Mouse (Mus musculus) R1 (cell line): ENCODE results near the gene Srd5a1.

Experiments used
- DNase-seq: peaks from one replicate; pipeline ENCODE4 v3.0.0-alpha.2; 2018; ENCODE audit warnings: low read depth, low spot score

Gene Srd5a1

DNA sequence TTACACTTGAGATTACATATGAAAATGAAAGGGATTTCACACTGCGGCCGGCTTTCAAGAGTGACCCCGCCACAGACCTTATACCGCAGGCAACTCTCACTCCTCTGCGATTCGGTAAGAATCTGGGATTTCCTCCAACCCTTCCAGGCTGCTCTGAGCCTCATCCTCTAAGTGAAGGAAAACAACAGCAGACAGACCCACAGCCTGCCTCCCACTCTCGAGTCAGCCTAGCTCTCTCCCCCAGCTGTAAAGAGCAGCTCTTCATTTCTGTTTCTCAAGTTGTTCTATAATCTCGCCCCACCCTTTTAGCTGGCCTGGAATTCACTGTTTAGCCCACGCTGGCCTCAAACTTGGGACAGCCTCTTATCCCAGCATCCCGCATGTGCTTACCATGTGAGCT lies 69.5 kb downstream of the Srd5a1 start:
- DNase-seq: no peak

GRCm38 (mm10) chr13:69541209-69541608 lies 70.0 kb downstream of the Srd5a1 start:
- DNase-seq: no peak

- DNase-seq: peak; percentile 49
These were observed 72.9 kb downstream of the Srd5a1 start for GRCm38 (mm10) chr13:69538327-69538726.

- DNase-seq: no peak
These were observed 73.9 kb downstream of the Srd5a1 start for GRCm38 (mm10) chr13:69537366-69537765.

GRCm38 (mm10) chr13:69536021-69536420 lies 75.2 kb downstream of the Srd5a1 start:
- DNase-seq: no peak

DNA sequence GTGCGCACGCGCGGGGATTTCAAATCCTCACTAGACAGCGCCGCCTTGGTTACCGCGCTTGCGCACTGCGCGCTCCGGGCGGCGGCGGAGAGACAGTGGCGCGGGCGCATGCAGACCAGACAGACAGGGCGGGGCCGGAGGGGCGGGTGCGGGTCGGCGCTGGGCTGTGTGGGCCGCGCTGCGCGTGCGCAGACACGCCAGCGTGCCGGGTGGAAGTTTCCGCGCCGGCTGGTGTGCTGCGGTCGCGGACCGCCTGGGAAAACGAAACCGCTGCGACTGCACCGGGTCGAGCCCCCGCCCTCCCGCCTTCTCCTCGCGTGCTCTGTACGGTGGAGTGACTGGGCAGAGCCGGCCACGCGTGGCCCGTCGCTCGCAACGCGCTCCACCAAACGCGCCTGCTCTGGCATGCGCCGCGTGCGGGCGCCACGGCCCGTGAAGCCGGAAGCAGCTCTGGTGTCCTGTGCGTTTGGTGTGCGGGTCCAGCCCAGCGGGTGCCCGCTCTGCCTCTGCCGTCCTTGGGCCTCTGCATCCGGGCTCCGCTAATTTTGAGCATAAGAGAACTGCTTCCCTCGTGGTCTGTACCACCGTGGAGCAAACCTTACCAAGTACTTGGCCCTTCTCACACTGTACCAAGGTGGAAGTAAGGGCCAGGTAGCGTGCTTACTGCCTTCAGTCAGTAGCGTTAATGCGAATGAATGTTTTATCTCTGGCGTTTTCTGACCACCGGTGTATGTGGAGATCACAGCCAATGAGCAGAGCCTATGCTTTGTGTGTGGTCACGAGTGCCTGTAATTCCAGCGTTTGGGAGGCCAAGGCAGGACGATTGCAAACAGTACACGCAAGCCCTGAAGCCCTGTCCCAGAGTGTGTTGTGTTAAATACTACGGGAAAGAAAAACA lies 76.3 kb downstream of the Srd5a1 start:
- peak; percentile 95 for DNase-seq

- no peak for DNase-seq
These were observed 76.9 kb downstream of the Srd5a1 start, which contains the start of gene Tent4a for GRCm38 (mm10) chr13:69534334-69534653. Gene Tent4a (minus strand): TSS chr13:69534617.

DNA sequence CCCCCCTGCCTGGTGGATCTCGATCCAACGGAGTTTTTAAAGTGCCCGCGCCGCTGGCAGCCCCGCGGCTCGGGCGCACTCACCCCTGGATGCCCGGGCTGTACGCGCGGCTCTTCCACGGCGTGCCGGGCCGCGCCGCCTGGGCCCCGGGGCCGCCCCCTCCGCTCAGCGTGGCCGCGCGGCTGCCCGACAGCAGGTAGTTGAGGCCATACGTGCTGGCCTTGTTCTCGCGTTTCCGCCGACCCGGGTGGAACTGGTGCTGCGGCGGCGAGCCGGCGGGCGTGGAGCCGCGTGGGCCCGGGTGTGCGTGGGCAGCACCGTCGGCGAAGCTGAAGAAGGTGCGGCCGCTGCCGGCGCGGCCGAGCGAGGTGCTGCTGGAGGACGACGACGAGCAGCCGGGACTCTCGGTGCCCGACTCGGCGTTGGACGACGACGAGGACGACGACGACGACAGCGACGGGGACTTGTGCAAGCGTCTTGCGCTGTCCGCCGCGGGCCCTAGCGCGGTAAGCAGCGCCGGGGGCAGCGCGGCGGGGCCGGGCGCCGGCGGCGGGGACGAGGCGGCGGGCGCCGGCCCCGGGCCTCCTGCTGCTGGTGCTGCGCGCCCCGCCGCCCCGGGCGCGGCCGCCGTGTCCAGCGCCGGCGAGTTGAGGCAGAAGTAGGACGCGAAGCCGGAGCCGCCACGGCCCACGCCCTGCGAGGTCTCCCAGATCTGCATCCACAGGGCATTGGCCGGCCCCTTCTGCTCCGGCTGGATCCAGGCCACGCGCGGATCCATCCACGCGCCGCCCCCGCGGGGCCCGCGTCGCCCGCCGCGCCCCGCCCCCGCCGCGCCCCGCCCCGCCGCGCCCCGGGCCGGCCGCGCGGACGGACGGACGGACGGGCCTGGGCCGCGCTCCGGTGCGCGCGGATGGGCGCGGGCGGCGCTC lies 77.6 kb downstream of the Srd5a1 start, which contains the start of gene Nsun2:
TSS of gene Nsun2 (plus strand) at position 342 of the 929 bp plus-strand sequence.
- DNase-seq: no peak

GRCm38 (mm10) chr13:69532893-69533404 lies 78.3 kb downstream of the Srd5a1 start:
- DNase-seq: peak; percentile 25

DNA sequence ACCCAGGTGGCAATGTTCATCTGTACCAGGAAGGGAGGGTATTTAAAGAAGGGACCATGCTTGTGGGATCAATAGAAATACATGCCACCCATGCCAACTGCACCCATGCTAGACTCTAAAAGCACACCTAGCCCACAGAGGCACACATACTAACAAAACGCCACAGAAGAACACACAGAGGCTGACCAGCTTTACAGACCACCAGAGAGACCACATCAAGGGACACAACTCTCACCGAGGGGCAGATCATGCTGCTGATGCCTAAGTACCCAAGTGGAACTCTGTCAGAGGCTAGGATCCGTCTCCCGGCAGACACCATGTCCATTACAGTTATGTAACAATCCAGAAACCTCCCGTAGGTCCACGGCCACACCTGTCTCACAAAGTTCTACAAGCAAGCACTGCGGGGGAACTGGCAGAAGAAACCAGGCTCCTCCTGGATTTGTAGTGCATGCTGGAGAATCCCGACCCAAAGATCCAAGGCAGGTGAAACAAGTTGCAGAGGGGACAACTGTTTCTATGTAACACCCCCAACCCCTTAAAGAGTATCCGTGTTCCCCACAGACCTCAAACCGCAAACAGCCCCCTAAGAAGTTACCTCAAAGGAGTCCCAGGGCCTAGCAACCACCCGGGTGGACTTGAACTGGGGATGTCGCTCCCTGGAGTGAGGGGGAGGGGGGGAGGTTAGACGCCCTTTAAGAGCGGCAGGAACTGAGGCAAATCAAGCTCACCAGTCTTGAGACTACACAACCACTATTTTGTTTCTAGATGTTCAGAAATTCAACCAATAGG lies 78.9 kb downstream of the Srd5a1 start:
- DNase-seq: no peak

DNA sequence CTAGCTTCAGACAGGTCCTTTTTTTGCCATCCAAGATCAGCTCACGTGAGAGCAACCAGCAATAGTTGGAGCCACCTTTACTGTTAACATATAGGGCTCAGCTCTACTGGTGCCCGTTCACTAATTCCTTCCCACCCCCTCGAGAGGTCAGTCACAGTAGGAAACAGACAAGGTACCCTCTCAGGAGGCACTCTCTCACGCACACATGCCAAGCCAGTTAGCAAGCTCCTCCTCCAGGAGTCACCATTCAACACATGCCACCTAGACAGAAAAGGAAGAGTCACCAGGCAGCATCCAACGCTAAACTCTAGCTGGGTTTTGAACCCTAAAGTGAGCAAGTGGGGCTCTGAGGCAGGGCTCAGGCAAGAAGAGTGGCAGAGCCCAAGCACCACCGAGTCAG lies 79.8 kb downstream of the Srd5a1 start:
- DNase-seq: no peak

DNA sequence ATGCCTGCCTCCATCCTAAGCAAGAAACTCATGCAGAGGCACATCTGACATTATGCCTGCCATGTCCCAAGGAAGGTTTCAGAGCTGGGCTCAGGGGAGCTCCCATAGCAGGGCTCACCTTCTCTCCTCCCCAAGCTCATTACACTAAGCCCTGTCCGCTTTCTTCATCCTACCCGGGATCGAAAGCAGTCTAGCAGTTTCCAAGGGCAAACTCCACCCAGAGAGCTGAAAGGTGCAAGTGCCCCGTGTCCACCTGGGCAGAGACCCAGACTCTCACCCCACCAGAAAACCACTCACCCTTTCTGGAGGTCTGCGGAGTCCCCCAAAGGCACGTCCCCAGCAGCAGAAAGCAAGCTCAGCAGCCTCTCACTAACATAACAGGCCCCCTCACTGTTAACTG lies 80.3 kb downstream of the Srd5a1 start:
- no peak for DNase-seq

DNA sequence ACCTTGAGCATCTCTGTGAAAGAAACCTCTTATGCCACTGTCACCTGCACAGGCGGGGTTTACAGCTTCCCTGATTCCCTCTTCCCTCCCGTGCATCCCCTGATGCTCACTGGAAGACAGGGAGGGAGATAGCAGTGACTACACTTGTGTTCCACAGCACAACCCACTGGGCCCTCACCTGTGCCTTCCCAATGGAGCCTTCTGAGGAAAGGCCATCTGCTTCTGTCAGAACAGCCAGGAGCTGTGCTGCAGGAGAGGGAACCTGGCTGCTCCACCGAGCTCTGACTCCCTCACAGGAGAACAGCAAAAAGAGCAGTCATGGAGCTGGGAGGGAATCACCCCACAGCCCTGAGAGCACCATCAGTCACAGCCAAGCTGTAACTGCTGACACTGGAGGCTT lies 81.1 kb downstream of the Srd5a1 start:
- DNase-seq: no peak

DNA sequence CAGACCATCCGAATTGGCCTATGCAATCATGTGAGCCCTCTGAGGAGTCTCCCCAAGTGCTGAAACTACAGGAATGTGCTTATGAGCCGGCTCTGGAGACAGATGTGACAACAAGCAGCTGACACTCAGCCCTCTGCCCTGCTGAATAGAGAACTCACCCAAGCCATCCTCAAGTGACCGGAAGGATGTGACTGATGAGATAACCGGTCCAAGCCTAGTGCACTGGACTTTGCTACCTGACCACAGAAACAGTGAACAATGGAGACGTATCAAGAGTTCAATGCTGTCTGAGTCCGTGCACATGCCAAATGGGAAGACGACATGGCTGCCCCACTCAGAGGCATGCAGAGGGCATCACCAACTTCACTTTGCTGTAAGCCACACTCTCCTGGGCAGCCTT lies 82.7 kb downstream of the Srd5a1 start:
- DNase-seq: no peak

DNA sequence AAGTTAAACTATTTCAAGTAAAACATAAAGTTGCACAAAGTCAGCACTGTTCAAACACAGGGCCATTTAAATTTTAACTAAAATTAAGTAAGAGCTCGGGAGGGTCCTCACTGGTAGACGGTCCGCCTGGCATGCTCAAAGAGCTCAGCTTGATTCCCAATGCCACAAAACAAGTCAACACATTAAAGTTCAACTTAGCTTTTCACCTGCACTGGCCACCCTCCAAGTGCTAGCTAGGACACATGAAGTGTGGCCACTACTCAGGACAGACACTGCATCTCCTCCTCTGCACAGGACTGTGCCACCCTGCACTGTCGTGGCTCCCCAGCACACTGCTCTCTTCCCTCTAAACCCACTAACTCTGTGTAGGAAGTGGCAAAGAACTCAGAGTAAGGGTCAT lies 85.4 kb downstream of the Srd5a1 start:
- DNase-seq: no peak

- DNase-seq: no peak
These were observed 87.1 kb downstream of the Srd5a1 start for GRCm38 (mm10) chr13:69524158-69524530.
